Mouse (Mus musculus) heart, adult 11 months (tissue): ENCODE results near the gene Ankef1.

ENCODE experiments used
- DNase-seq: peaks from one replicate; pipeline ENCODE4 v3.0.0; 2022

Ankef1 gene

DNA sequence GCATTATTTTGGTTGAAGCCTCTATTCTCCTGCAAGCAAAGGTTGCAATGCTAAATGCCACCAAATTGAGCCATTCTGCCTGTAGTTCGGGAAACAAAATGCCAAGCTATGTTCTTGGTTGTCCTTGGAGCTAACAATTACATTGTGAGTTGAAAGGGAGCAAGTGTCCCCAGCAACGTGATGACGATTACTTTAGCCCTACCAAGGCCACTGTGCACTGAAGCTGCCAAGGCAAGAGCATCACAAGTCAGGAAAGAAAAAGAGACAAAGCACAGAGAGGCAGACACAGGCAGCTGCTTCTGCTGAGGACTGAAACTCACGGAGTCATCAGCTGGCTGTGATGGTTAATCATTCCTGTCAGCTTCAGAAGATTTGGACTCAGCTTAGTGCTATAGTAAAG lies 99.5 kb downstream of the Ankef1 start:
- DNase-seq = no peak
